8 mouse cellular contexts compared by ENCODE assay signal in the genomic region with DNA sequence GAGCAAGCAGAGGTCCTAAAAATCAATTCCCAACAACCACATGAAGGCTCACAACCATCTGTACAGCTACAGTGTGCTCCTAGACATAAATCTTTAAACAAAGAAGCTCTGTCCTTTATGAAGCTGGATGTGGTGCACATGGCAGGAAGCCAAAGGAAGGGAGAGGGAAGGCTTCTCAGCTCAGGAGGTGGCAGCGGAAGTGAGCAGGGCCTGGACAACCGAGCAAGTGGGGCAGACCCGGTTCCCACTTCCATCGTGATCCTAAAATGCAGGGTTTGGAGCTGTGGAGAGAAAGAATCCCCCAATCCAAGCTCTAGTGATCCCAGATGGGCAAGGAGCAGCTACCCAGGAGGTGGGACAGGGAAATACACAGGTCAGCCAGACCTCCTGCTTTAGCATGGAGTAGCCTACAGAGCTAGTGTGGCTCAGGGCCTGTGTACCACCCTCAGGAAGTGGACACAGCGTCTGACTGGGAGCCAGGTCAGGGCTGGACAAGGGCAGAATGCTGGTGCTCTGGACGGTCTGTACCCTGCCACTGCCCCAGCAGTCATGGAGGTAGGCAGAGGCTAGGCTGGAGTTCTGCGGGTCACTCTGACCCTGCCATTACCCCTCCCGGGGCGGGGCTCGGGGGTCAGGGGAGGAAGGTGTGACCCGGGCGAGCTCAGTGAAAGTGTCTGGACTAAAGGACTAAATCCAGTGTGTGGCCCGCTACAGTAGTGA. TPM values are rescaled to one million over a fixed set of nuclear protein-coding genes. Genes with fewer than 3 reads are reported as not detected.
DNase-seq lines count a peak whose midpoint lies in the region; ATAC-seq and TF ChIP-seq lines count a peak whose summit lies in the region.

No protein-coding gene starts in this region.

- H3K9ac ChIP-seq in forebrain, embryonic 13.5 days: peak overlapping the region; percentile 50
- H3K9ac ChIP-seq in intestine, embryonic 14.5 days (ENCODE audit: low read length): peak overlapping the region; percentile 25; the same call in 1 of the 2 replicates
- H3K9ac ChIP-seq in lung, embryonic 16.5 days (ENCODE audit: low read length): peak overlapping the region; percentile 59
- peak overlapping the region; percentile 32 for H3K9ac ChIP-seq in stomach, embryonic 16.5 days (ENCODE audit: low read length)

- 40% methylated on average over 13 of the region's 13 CpGs for WGBS in kidney, adult 2 months
- 74% methylated on average over 13 of the region's 13 CpGs for WGBS in forebrain, embryonic 13.5 days
- WGBS in intestine, embryonic 14.5 days: 53% methylated on average over 13 of the region's 13 CpGs
- 38% methylated on average over 13 of the region's 13 CpGs for WGBS in lung, embryonic 16.5 days
- WGBS in stomach, embryonic 16.5 days: 50% methylated on average over 13 of the region's 13 CpGs

- H3K4me1 ChIP-seq in kidney, adult 2 months (ENCODE audit: control insufficient read depth, insufficient read depth, low read length): peaks cover 20% of the 10 kb centered on the region
- peaks cover 48% of the 10 kb centered on the region for H3K4me1 ChIP-seq in forebrain, embryonic 13.5 days
- peaks cover 44% of the 10 kb centered on the region for H3K4me1 ChIP-seq in intestine, embryonic 14.5 days (replicated peaks; ENCODE audit: control insufficient read depth, insufficient read depth, low read length)
- H3K4me1 ChIP-seq in lung, embryonic 16.5 days (replicated peaks; ENCODE audit: control insufficient read depth, insufficient read depth, low read length): peaks cover 47% of the 10 kb centered on the region
- peaks cover 44% of the 10 kb centered on the region for H3K4me1 ChIP-seq in stomach, embryonic 16.5 days (ENCODE audit: control insufficient read depth, insufficient read depth, low read length)

- ATAC-seq in forebrain, embryonic 13.5 days: no peak
- no peak for ATAC-seq in intestine, embryonic 14.5 days (replicated peaks; ENCODE audit: low FRiP score, low TSS enrichment, low read depth)
- ATAC-seq in lung, embryonic 16.5 days (ENCODE audit: low read depth): no peak
- ATAC-seq in stomach, embryonic 16.5 days (ENCODE audit: insufficient read depth, low FRiP score): no peak

- no peaks in the 10 kb centered on the region for H3K36me3 ChIP-seq in kidney, adult 2 months (ENCODE audit: control insufficient read depth, insufficient read depth, low read length)
- no peaks in the 10 kb centered on the region for H3K36me3 ChIP-seq in forebrain, embryonic 13.5 days (ENCODE audit: poor library complexity, severe bottlenecking)
- H3K36me3 ChIP-seq in intestine, embryonic 14.5 days (ENCODE audit: control insufficient read depth, insufficient read depth, low read length): no peaks in the 10 kb centered on the region
- no peaks in the 10 kb centered on the region; the same call in 1 of the 2 replicates for H3K36me3 ChIP-seq in lung, embryonic 16.5 days (ENCODE audit: control insufficient read depth, insufficient read depth, low read length)
- no peaks in the 10 kb centered on the region for H3K36me3 ChIP-seq in stomach, embryonic 16.5 days (ENCODE audit: control insufficient read depth, insufficient read depth, low read length)

- peak; percentile 67 for DNase-seq in kidney, adult 2 months
- DNase-seq in kidney, adult 9 months: no peak
- peak; percentile 84 for DNase-seq in NIH3T3 (ENCODE audit: low read depth)
- no peak for DNase-seq in intestine, embryonic 14.5 days (ENCODE audit: low spot score)
- no peak for DNase-seq in spleen, postnatal 14 days (ENCODE audit: low spot score in 2 of 2)

- peak; percentile 15 for TF ChIP-seq POLR2A in kidney, adult 2 months (IDR thresholded peaks at IDR 0.05; ENCODE audit: low read depth, low read length)

- no peak for TF ChIP-seq CTCF in kidney, adult 2 months (conservative IDR thresholded peaks at IDR 0.05; ENCODE audit: insufficient read depth, insufficient read length, low read depth, low read length)

- H3K27me3 ChIP-seq in kidney, adult 2 months (replicated peaks; ENCODE audit: control insufficient read depth, insufficient read depth, low read length): no peaks in the 10 kb centered on the region
- no peaks in the 10 kb centered on the region for H3K27me3 ChIP-seq in forebrain, embryonic 13.5 days
- no peaks in the 10 kb centered on the region for H3K27me3 ChIP-seq in intestine, embryonic 14.5 days (replicated peaks; ENCODE audit: control insufficient read depth, insufficient read depth, low read length)
- H3K27me3 ChIP-seq in lung, embryonic 16.5 days (ENCODE audit: control insufficient read depth, insufficient read depth, low read depth, low read length): no peaks in the 10 kb centered on the region
- no peaks in the 10 kb centered on the region for H3K27me3 ChIP-seq in stomach, embryonic 16.5 days (ENCODE audit: control insufficient read depth, insufficient read depth, low read length)

- peak overlapping the region; percentile 24 for H3K27ac ChIP-seq in kidney, adult 2 months (ENCODE audit: insufficient read depth, low read depth, low read length)
- H3K27ac ChIP-seq in forebrain, embryonic 13.5 days: peak overlapping the region; percentile 55
- peak overlapping the region; percentile 100 for H3K27ac ChIP-seq in intestine, embryonic 14.5 days (ENCODE audit: low read depth)
- peak overlapping the region; percentile 99 for H3K27ac ChIP-seq in lung, embryonic 16.5 days (ENCODE audit: low read length)
- H3K27ac ChIP-seq in stomach, embryonic 16.5 days (ENCODE audit: low read length): peak overlapping the region; percentile 82

- H3K4me3 ChIP-seq in kidney, adult 2 months (ENCODE audit: insufficient read depth, low read depth, low read length): no peak overlapping the region
- no peak overlapping the region for H3K4me3 ChIP-seq in forebrain, embryonic 13.5 days
- no peak overlapping the region for H3K4me3 ChIP-seq in intestine, embryonic 14.5 days (ENCODE audit: low read depth, low read length)
- H3K4me3 ChIP-seq in lung, embryonic 16.5 days (ENCODE audit: low read length): no peak overlapping the region
- no peak overlapping the region for H3K4me3 ChIP-seq in stomach, embryonic 16.5 days (replicated peaks; ENCODE audit: low read length)

- H3K9me3 ChIP-seq in forebrain, embryonic 13.5 days (replicated peaks): no peaks in the 10 kb centered on the region
- H3K9me3 ChIP-seq in intestine, embryonic 14.5 days (ENCODE audit: control insufficient read depth, low read length): no peaks in the 10 kb centered on the region
- no peaks in the 10 kb centered on the region for H3K9me3 ChIP-seq in lung, embryonic 16.5 days (ENCODE audit: control insufficient read depth, low read length)
- H3K9me3 ChIP-seq in stomach, embryonic 16.5 days (replicated peaks; ENCODE audit: control insufficient read depth, low read length): no peaks in the 10 kb centered on the region

- H3K4me2 ChIP-seq in forebrain, embryonic 13.5 days: no peak overlapping the region
- no peak overlapping the region for H3K4me2 ChIP-seq in intestine, embryonic 14.5 days (ENCODE audit: low read length)
- no peak overlapping the region for H3K4me2 ChIP-seq in lung, embryonic 16.5 days (ENCODE audit: low read depth, low read length)
- H3K4me2 ChIP-seq in stomach, embryonic 16.5 days (ENCODE audit: low read depth, low read length): no peak overlapping the region

RNA-seq across cellular contexts. Expression of gene Actg1, which starts 4.4 kb away (rescaled TPM):
- polyA plus RNA-seq in kidney, adult 2 months (2012; rRNA removed): 828 and 981 TPM in 2 replicates
- 3,229 and 3,555 TPM in 2 replicates for polyA plus RNA-seq in forebrain, embryonic 13.5 days (2015; fragmentation: Nextera tagmentation; extraction: Ambion mirVana)
- 2,797 and 3,021 TPM in 2 replicates for polyA plus RNA-seq in intestine, embryonic 14.5 days (2014; fragmentation: Nextera tagmentation; extraction: Ambion mirVana)
- polyA plus RNA-seq in lung, embryonic 16.5 days (2015; fragmentation: Nextera tagmentation; extraction: Ambion mirVana): 2,589 and 2,717 TPM in 2 replicates
- 2,700 and 3,060 TPM in 2 replicates for polyA plus RNA-seq in stomach, embryonic 16.5 days (2015; fragmentation: Nextera tagmentation; extraction: Ambion mirVana)

RNA-seq across cellular contexts. Expression of gene Fscn2, which starts 8.6 kb away (rescaled TPM):
- 0.16 and 0.19 TPM in 2 replicates for polyA plus RNA-seq in kidney, adult 2 months (2012; rRNA removed)
- polyA plus RNA-seq in forebrain, embryonic 13.5 days (2015; fragmentation: Nextera tagmentation; extraction: Ambion mirVana): 1.3 and 1.7 TPM in 2 replicates
- 0.12 and 0.65 TPM in 2 replicates for polyA plus RNA-seq in intestine, embryonic 14.5 days (2014; fragmentation: Nextera tagmentation; extraction: Ambion mirVana)
- polyA plus RNA-seq in lung, embryonic 16.5 days (2015; fragmentation: Nextera tagmentation; extraction: Ambion mirVana): 0.64 and 0.83 TPM in 2 replicates
- 0.44 and 0.80 TPM in 2 replicates for polyA plus RNA-seq in stomach, embryonic 16.5 days (2015; fragmentation: Nextera tagmentation; extraction: Ambion mirVana)

RNA-seq across cellular contexts. Expression of gene Faap100, which starts 25.8 kb away (rescaled TPM):
- polyA plus RNA-seq in kidney, adult 2 months (2012; rRNA removed): 30.3 and 45.1 TPM in 2 replicates
- polyA plus RNA-seq in forebrain, embryonic 13.5 days (2015; fragmentation: Nextera tagmentation; extraction: Ambion mirVana): 51.0 and 63.1 TPM in 2 replicates
- polyA plus RNA-seq in intestine, embryonic 14.5 days (2014; fragmentation: Nextera tagmentation; extraction: Ambion mirVana): 32.6 and 37.0 TPM in 2 replicates
- polyA plus RNA-seq in lung, embryonic 16.5 days (2015; fragmentation: Nextera tagmentation; extraction: Ambion mirVana): 36.7 and 41.4 TPM in 2 replicates
- 34.5 and 36.1 TPM in 2 replicates for polyA plus RNA-seq in stomach, embryonic 16.5 days (2015; fragmentation: Nextera tagmentation; extraction: Ambion mirVana)

Comparison
In these comparisons a context has a peak if more than half of its experiments do, and no peak if none do; other contexts are left out.
1. DNase-seq: peak in kidney, adult 2 months (single experiment) and NIH3T3 (single experiment); none in kidney, adult 9 months (single experiment), intestine, embryonic 14.5 days (single experiment) and spleen, postnatal 14 days (0 of 2).
2. H3K27ac ChIP-seq: peak in every context shown above with its lines; median percentile 100 in intestine, embryonic 14.5 days; 99 in lung, embryonic 16.5 days; 82 in stomach, embryonic 16.5 days; 55 in forebrain, embryonic 13.5 days; 24 in kidney, adult 2 months.
3. Peak in every context shown above with its lines, with median percentiles within 50 percentile points of each other: H3K9ac ChIP-seq.